Mouse (Mus musculus) regulatory T cell (primary cell): ENCODE measurements around the gene Gigyf2.

ENCODE experiments used
- in situ Hi-C: fragments of 300-600 bp; cut with MboI, MseI; formaldehyde crosslinking; loops from one replicate; pipeline ENCODE4 v1.15.1; 2025; ENCODE audit warnings: high pct_unique_total_duplicates

Gigyf2 gene

DNA sequence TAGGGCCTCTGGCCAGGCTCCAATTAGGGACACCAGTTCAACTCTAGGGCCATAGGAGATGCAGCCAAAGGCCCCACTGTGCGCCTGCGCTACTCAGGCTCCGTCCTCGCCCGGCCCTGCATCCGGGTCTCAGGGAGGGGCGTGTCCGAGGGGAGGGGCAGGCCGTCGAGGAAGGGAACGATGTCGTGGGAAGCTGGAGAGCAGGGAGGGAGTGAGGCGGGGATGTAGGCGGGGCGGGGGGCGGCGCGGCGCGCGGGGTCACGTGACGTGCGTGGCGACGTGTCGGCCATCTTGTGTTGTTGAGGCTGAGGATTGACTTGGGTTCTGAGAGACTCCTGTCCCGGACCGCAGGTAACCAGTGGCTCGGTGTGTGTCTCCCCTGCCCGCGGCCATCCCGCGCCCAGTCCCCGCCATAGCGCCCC lies at the start of gene Gigyf2:
Gene Gigyf2, plus strand, starts transcription at position 257 of the 422 bp plus-strand sequence.
- in situ Hi-C loops, result no loop called here

DNA sequence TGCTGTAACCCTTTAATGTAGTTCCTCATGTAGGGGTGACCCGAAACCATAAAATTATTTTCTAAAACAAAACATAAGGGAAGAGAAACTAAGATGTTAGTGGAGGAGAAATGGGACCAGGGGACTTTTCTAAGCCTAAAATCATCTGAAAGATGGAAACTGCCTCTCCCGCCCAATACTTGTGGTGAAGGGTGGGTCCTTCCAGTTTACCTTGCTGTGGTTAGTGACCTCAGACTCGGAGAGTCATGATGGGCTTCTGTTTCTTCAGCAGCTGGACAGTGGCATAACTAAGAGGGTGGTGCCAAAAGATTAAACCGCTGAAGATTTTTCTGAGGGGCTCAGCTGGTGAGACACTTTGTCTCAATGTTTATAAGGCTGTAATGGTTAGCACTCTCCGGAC lies 46.5 kb upstream of the Gigyf2 start:
- in situ Hi-C loops, result loop anchor here (25.0 kb wide), 1 partner anchor 1082 kb away; no protein-coding TSS in a partner anchor

DNA sequence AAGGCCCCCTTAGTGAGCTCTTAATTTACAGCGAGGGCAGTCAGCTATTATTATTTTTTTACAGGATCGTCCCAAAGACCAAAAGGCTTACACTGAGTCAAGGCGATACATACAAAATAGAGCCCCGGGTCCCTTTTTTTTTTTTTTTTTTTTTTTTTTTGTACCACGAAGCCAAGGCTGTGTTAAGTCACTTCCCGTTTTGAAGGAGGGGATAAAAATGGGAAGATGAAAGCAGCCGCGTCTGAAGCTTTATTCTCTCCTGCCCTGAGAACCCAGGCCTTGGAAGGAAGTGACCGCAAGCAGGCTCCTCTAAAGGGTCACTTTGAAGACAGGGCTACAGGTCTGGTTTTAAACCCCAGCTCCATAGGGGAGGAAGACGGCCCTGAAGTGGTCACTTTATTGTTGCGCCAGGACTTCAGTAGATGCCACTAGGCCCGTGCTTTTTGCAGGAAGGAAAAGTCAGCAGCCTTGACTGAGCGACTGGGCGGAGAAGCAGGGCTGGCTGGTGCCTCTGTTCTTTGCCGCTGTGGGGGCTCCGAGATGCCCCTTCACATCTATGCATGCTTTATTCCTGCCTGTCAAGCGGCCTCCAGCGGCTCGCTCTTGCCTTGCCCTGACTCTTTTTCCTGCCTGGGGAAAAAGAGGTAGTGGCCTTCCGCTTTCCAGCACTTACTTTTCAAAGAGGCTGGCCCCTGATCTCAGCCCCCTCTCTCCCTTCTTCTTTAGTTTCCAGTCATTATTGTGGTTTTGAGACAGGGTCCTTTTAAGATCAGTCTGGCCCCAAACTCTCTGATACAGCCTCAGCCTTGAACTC lies 45.0 kb upstream of the Gigyf2 start:
- in situ Hi-C loops, result loop anchor here (25.0 kb wide), 1 partner anchor 1080 kb away; no protein-coding TSS in a partner anchor

GRCm38 (mm10) chr1:87282413-87282788 lies 44.4 kb upstream of the Gigyf2 start:
- in situ Hi-C loops, result loop anchor here (25.0 kb wide), 1 partner anchor 1080 kb away; no protein-coding TSS in a partner anchor

GRCm38 (mm10) chr1:87283410-87283960 lies 43.3 kb upstream of the Gigyf2 start:
- in situ Hi-C loops, result loop anchor here (25.0 kb wide), 1 partner anchor 1079 kb away; no protein-coding TSS in a partner anchor

DNA sequence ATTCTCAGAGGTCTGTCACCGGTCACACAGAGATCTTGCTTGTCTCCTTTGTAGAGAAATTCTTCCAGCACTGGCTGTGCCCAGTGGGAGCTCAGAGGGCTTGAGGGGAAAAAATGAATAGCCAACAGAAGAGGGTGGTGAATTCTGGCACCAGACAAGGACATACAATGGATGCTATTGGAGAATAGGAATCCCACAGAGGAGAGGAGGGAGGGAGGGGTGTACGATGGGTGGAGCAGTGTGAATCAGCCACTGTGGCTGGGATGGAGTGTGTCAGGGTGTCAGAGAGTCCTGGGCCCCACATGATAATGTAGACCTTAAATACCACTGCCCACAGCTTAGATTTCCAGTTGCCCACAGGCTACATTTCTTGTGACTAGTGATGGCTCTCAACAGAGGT lies 39.7 kb upstream of the Gigyf2 start:
- in situ Hi-C loops, result loop anchor here (25.0 kb wide), 1 partner anchor 1075 kb away; no protein-coding TSS in a partner anchor

DNA sequence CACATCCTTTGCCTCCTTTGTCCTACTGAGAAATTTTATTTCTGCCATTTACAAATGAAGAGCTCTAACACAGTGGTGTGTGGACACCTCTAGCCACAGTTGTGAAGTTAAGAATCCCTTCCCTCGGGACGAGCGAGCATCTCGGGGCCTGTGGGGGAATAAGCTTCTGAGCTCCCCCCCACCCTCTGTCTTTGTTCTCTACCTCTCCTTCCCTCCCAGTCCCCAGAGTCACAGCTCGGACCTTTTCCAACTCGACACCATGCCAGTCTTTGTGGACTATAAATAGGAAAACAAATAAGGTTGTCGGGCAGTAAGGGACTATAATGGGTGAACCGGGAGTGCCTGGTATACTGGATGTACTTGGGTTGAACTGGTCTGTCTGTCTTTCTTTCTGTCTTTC lies 35.4 kb upstream of the Gigyf2 start:
- in situ Hi-C loops, result loop anchor here (25.0 kb wide), 1 partner anchor 1071 kb away; no protein-coding TSS in a partner anchor

DNA sequence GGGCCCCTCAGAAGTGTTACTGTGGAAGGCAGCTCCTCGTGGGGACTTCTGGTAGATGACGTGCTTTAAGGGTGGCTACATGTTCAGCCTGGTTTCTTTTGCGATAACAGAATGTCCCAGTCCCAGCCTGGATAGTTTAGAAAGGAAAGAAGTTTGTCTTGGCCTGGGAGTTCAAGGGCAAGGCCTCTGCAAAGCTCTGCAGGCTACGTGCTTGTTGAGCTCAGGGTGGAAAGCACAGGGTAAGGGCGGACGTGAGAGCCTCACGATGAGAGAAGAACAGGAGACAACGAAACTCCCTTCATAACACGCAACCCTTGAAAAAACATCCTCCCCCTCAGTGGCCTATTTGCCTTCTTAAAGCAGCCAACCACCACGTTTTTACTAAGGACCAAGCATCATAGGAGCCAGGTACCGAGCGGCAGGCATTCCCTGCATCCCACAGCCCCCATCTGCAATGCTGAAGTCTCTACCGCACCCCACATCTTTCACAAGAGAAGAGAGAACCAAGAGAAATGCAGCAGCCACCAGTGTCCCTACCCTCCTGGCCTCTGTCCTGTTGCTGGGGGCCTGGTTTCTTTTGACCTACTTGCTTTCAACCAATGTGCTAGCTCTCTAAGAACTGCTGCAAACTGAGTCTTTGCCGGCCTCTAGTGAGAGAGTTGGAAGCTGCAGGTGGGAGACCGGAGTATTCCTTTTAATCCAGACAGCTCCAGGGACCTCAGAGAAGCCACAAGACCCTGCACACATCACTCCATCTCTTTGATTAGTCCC lies 34.2 kb upstream of the Gigyf2 start:
- in situ Hi-C loops, result loop anchor here (25.0 kb wide), 1 partner anchor 1070 kb away; no protein-coding TSS in a partner anchor

DNA sequence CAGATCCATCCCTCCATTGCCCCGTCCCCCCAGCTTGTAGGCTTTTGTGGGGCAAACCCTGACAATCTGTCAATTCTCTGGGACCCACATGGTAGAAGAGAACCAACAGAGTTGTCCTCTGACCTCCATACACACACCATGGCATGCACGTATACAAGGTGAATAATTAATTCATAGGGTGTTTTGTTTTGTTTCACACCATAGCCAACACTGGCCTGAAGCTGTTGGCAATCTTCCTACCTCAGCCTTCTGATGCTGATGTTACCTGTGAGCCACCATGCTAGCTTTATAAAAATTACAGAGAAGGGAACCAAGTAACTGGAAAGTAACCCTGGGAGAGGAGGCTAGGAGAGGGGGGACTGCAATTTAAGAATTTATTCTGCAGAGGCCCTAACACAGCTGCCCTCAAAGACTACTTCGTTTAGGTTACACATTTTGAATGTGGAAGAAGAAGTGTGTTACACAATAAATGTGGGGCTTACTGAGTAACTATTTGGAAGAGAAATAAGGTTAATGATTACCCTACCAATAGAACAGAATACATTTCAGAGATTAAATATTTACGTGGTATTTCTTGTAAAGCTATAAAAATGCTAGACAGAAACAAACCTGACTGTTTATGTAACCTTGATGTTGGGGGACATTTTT lies 32.6 kb upstream of the Gigyf2 start:
- in situ Hi-C loops, result loop anchor here (25.0 kb wide), 1 partner anchor 1068 kb away; no protein-coding TSS in a partner anchor

DNA sequence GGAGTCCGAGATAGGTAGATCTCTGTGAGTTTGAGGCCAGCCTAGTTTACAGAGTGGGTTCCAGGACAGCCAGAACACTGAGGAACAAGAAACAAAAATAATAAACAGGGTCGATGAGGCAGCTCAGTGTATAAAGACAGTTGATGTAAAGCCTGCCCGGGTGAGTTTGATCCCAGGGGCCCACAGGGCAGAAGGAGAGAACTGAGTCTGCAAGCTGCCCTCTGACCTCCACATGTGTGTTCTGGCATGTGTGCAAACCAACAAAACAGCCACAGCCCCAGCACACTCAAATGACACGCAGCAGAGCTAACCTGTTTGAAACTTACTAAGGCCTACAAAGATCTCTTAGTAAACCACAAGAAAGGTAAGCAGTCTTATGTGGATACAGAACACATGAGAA lies 31.8 kb upstream of the Gigyf2 start:
- in situ Hi-C loops, result loop anchor here (25.0 kb wide), 1 partner anchor 1067 kb away; no protein-coding TSS in a partner anchor

GRCm38 (mm10) chr1:87297346-87297925 lies 29.4 kb upstream of the Gigyf2 start:
- in situ Hi-C loops, result loop anchor here (25.0 kb wide), 1 partner anchor 1065 kb away; no protein-coding TSS in a partner anchor

- in situ Hi-C loops, result no loop called here
Measured at GRCm38 (mm10) chr1:87300360-87301286, 26.2 kb upstream of the Gigyf2 start.

DNA sequence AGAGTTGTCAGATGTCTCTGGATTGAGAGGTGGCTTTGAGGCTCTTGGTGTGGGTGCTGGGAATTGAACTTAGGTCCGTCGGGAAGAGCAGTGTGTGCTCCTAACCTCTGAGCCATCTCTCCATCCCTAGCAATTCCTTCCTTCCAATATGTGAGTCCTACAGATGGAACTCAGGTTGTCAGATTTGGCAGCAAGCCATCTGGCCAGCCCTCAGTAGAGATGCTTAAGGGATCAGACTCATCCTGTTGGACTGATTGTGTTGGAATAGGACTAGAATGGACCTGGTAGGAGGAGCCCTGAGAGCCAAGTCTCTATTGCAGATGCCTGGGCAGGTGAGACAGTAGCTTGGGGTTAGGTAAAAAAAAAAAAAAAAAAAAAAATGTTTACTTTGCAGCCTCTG lies 24.8 kb upstream of the Gigyf2 start:
- in situ Hi-C loops, result no loop called here

DNA sequence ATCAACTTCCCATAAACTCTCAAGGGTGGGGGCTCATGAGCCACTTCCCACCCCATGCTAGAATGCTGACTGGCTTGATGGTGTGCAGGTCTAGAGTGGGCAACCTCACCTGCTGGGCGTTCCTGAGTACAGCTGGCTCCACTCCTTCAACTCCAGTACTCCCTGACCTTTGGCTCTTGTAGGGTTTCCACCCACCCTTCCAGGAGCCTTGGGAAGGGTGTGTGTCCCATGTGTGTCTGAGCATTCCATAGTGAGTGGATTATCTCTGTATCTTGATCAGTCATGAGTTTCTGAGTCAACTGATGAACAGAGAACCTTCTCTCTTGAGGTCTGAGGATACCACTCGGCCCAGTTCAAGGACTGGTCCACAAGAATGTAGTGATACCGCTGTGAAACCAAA lies 17.8 kb upstream of the Gigyf2 start:
- in situ Hi-C loops, result no loop called here

- in situ Hi-C loops, result no loop called here
Measured at GRCm38 (mm10) chr1:87309621-87310020, 17.2 kb upstream of the Gigyf2 start.

DNA sequence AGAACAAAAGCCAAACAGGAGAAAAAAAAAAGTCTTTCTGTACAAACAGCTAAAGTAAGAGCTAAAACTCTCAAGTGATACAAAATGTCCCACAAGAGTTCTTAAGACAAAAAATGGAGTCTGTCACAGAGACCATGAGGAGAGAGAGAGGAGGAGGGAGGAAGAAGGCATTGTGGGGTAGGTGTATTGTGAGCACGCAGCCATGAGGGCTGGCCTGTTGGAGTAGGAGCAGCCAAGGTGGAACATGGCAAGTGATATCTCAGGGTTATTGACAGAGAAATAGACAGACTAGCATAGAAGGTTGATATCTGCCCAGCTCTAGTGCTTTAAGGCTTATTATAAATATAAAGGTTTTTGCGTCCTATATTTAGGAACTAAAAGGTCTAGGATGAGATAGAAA lies 14.1 kb upstream of the Gigyf2 start:
- in situ Hi-C loops, result no loop called here

DNA sequence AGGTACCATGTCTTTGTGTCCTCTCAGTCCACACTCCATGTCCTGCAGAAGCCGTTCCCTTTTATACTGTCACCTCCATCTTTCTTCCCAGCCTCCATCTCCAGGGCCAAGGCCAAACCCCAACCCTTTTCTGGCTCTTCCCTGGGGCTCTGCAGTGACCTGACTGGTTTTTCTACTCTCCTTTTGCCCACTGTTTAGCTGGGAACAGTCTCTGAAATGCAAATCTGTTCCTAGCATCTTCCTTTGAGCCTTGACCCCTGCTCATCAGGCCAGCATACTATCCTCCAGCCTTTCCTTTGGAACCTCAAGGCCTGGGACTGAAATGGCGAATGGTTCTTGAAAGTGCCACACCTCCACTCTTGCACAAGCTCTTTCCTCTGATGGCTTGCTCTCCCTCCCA lies 13.7 kb upstream of the Gigyf2 start:
- in situ Hi-C loops, result no loop called here

GRCm38 (mm10) chr1:87313843-87314570 lies 12.8 kb upstream of the Gigyf2 start:
- in situ Hi-C loops, result no loop called here

DNA sequence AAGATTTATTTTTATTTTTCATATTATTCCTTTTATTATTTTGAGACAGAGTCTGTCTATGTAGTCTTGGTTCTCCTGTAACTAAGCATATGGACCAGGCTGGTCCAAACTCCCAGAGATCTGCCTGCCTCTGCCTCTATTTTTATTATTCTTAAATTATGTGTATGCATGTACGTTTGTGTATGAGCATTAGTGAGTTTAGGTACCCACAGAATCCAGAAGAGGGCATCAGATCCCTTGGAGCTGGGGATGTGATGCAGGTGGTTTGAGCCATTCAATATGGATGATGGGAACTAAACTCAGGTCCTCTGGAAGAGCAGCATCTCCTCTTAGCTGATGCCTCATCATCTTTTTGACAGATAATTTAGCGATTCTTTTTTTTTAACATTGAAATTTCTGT lies 11.4 kb upstream of the Gigyf2 start:
- in situ Hi-C loops, result no loop called here
